Mouse (Mus musculus): ENCODE results near the gene Coil.

- no peak for TF ChIP-seq CTCF (IDR thresholded peaks at IDR 0.05; ENCODE audit: borderline replicate concordance, extremely low read depth, insufficient read depth, insufficient read length)
- TF ChIP-seq POLR2A (IDR thresholded peaks at IDR 0.05; ENCODE audit: borderline replicate concordance, extremely low read depth, insufficient read depth, insufficient read length, poor library complexity, severe bottlenecking) = no peak
Measured at GRCm38 (mm10) chr11:89007582-89007981, 37.5 kb downstream of the Coil start.

All from brain, embryonic 14.5 days (tissue).